ENCODE assay signal across 8 mouse cellular contexts in the genomic region with DNA sequence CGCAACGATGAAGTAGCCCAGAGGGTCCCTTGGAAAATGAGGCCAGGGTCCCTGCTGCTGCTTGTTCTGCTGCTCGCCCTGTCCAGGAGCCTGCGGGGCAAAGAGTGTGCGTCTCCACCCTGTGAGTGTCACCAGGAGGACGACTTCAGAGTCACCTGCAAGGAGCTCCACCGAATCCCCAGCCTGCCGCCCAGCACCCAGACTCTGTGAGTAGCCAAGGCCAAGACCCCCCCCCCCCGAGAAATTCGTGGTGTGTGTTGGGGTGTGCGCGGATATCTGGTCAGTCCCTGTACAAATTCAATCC. TPM values are rescaled to one million over a fixed set of nuclear protein-coding genes. Genes with fewer than 3 reads are reported as not detected.
DNase-seq lines count a peak whose midpoint lies in the region; ATAC-seq and TF ChIP-seq lines count a peak whose summit lies in the region.

No protein-coding gene starts in this region.

- no peaks in the 10 kb centered on the region for H3K9me3 ChIP-seq in forebrain, embryonic 16.5 days (ENCODE audit: control insufficient read depth, low read length)
- no peaks in the 10 kb centered on the region for H3K9me3 ChIP-seq in liver, embryonic 15.5 days (replicated peaks)

- peak overlapping the region; percentile 86 for H3K4me2 ChIP-seq in forebrain, embryonic 16.5 days (ENCODE audit: low read length)
- H3K4me2 ChIP-seq in liver, embryonic 15.5 days = peak overlapping the region; percentile 58

- 7% methylated on average over 12 of the region's 12 CpGs for WGBS in forebrain, embryonic 16.5 days
- WGBS in liver, embryonic 15.5 days (ENCODE audit: insufficient replicate concordance) = 7% methylated on average over 12 of the region's 12 CpGs

- no peak for TF ChIP-seq POLR2A in testis, adult 2 months (IDR thresholded peaks at IDR 0.05; ENCODE audit: control insufficient read depth, low read depth, low read length)

- no peak for DNase-seq in testis, postnatal 14 days (ENCODE audit: low spot score)
- peak; percentile 40 for DNase-seq in testis, postnatal 10 days (ENCODE audit: low spot score)
- no peak for DNase-seq in cerebellum, adult 9-11 months
- no peak for DNase-seq in cerebellum, adult 11-12 months
- DNase-seq in ovary, postnatal 10 days (ENCODE audit: low spot score) = no peak

- H3K4me3 ChIP-seq in testis, adult 2 months (ENCODE audit: control insufficient read depth, low read depth, low read length) = peak overlapping the region; percentile 2
- H3K4me3 ChIP-seq in forebrain, embryonic 16.5 days (replicated peaks; ENCODE audit: low read length) = peak overlapping the region; percentile 54
- peak overlapping the region; percentile 38 for H3K4me3 ChIP-seq in liver, embryonic 15.5 days (replicated peaks)

- H3K36me3 ChIP-seq in testis, adult 2 months (ENCODE audit: control insufficient read depth, insufficient read depth, low read length) = no peaks in the 10 kb centered on the region
- H3K36me3 ChIP-seq in forebrain, embryonic 16.5 days (ENCODE audit: control insufficient read depth, insufficient read depth) = no peaks in the 10 kb centered on the region
- H3K36me3 ChIP-seq in liver, embryonic 15.5 days (replicated peaks) = no peaks in the 10 kb centered on the region

- no peak overlapping the region for H3K27ac ChIP-seq in testis, adult 2 months (ENCODE audit: control insufficient read depth, insufficient read depth, low read depth, low read length)
- no peak overlapping the region for H3K27ac ChIP-seq in forebrain, embryonic 16.5 days (ENCODE audit: low read length)
- H3K27ac ChIP-seq in liver, embryonic 15.5 days (replicated peaks) = no peak overlapping the region

- peaks cover 4% of the 10 kb centered on the region; the same call in 1 of the 2 replicates for H3K4me1 ChIP-seq in testis, adult 2 months (ENCODE audit: control insufficient read depth, insufficient read depth, low read length)
- peaks cover 8% of the 10 kb centered on the region for H3K4me1 ChIP-seq in forebrain, embryonic 16.5 days (replicated peaks; ENCODE audit: control insufficient read depth, insufficient read depth, low read length)
- peaks cover 5% of the 10 kb centered on the region for H3K4me1 ChIP-seq in liver, embryonic 15.5 days (replicated peaks)

- H3K9ac ChIP-seq in forebrain, embryonic 16.5 days (replicated peaks; ENCODE audit: low read depth, low read length) = peak overlapping the region; percentile 60
- no peak overlapping the region for H3K9ac ChIP-seq in liver, embryonic 15.5 days

- ATAC-seq in forebrain, embryonic 16.5 days = no peak; the same call in 1 of the 2 replicates
- ATAC-seq in liver, embryonic 15.5 days (ENCODE audit: insufficient read depth) = 0 out of 2 replicates have a peak, but pooled peaks have one; percentile 9

- TF ChIP-seq CTCF in testis, adult 2 months (IDR thresholded peaks at IDR 0.05; ENCODE audit: control insufficient read depth, insufficient read depth, insufficient replicate concordance, low read depth, low read length) = no peak

- no peaks in the 10 kb centered on the region for H3K27me3 ChIP-seq in testis, adult 2 months (ENCODE audit: control insufficient read depth, insufficient read depth, low read length)
- H3K27me3 ChIP-seq in forebrain, embryonic 16.5 days (replicated peaks; ENCODE audit: control insufficient read depth, insufficient read depth, low read length) = no peaks in the 10 kb centered on the region
- H3K27me3 ChIP-seq in liver, embryonic 15.5 days = peaks cover 54% of the 10 kb centered on the region

RNA-seq across cellular contexts. Expression of gene Tshr, which starts 16.6 kb away (rescaled TPM):
- polyA plus RNA-seq in testis, adult 2 months (2012; rRNA removed) = 3.1 and 4.2 TPM in 2 replicates
- polyA plus RNA-seq in forebrain, embryonic 16.5 days (2015; fragmentation: Nextera tagmentation; extraction: Ambion mirVana) = 0.95 and 1.7 TPM in 2 replicates
- polyA plus RNA-seq in liver, embryonic 15.5 days (2015; fragmentation: Nextera tagmentation; extraction: Ambion mirVana) = 0.07 and 0.09 TPM in 2 replicates

RNA-seq across cellular contexts. Expression of gene Cep128, which starts 16.8 kb away (rescaled TPM):
- 184 and 216 TPM in 2 replicates for polyA plus RNA-seq in testis, adult 2 months (2012; rRNA removed)
- polyA plus RNA-seq in forebrain, embryonic 16.5 days (2015; fragmentation: Nextera tagmentation; extraction: Ambion mirVana) = 6.4 and 6.8 TPM in 2 replicates
- 8.6 and 10.2 TPM in 2 replicates for polyA plus RNA-seq in liver, embryonic 15.5 days (2015; fragmentation: Nextera tagmentation; extraction: Ambion mirVana)

Comparison
In these comparisons a context has a peak if more than half of its experiments do, and no peak if none do; other contexts are left out.
1. H3K4me3 ChIP-seq: peak in every context shown above with its lines; median percentile 54 in forebrain, embryonic 16.5 days; 38 in liver, embryonic 15.5 days; 2 in testis, adult 2 months.
2. RNA of gene Cep128, which starts 16.8 kb away (polyA plus RNA-seq): 184 to 216 TPM in testis, adult 2 months; 8.6 to 10.2 TPM in liver, embryonic 15.5 days and 6.4 to 6.8 TPM in forebrain, embryonic 16.5 days; every median in the first group is over 10 times any median in the second.